Mouse (Mus musculus): Measurements from ENCODE around the gene Cd81. TPM values are rescaled to one million over a fixed set of nuclear protein-coding genes. Genes with fewer than 3 reads are reported as not detected.
A peak's percentile ranks its signal among the peaks of the same experiment; 100 is the strongest.

The Cd81 gene
- total RNA-seq (2014; rRNA removed; ENCODE audit: low replicate concordance) (1,221 and 1,316 TPM in 2 replicates), polyA plus RNA-seq (2015; fragmentation: Nextera tagmentation; extraction: Ambion mirVana) (793 and 811 TPM in 2 replicates)

- TF ChIP-seq CTCF (IDR thresholded peaks at IDR 0.05; ENCODE audit: low read depth) = no peak
- TF ChIP-seq EP300 (IDR thresholded peaks at IDR 0.05; ENCODE audit: low read depth) = peak; percentile 56; the same call in 1 of the 2 replicates
- 0% methylated on average over 37 of the region's 37 CpGs for WGBS
- DNase-seq (ENCODE audit: low spot score) (peak; percentile 84), ATAC-seq (ENCODE audit: insufficient read depth, low read depth) (peak; percentile 81)
- H3K27ac ChIP-seq (ENCODE audit: low read depth) = peak within 1 kb of the TSS; percentile 99
- H3K9me3 ChIP-seq (replicated peaks; ENCODE audit: control insufficient read depth, low read length) = no peaks in the 10 kb centered on the region
- peaks cover 66% of the 10 kb centered on the region for H3K4me1 ChIP-seq (ENCODE audit: control insufficient read depth, insufficient read depth)
- no peaks in the 10 kb centered on the region for H3K27me3 ChIP-seq (ENCODE audit: control insufficient read depth, insufficient read depth, low read length)
- peak within 1 kb of the TSS; percentile 96 for H3K4me3 ChIP-seq (ENCODE audit: low read depth, low read length)
- peak within 1 kb of the TSS; percentile 99 for H3K9ac ChIP-seq (replicated peaks; ENCODE audit: low read depth, low read length)
- H3K4me2 ChIP-seq (ENCODE audit: low read depth, low read length) = peak within 1 kb of the TSS; percentile 97
- peaks cover 4% of the 10 kb centered on the region; the same call in 1 of the 2 replicates for H3K36me3 ChIP-seq (replicated peaks; ENCODE audit: control insufficient read depth, insufficient read depth, low read length)
Observed at GRCm38 (mm10) chr7:143052626-143053007, at the start of gene Cd81. TSS of gene Cd81 (plus strand) at chr7:143052739.

GRCm38 (mm10) chr7:143004727-143005343, 47.7 kb upstream of the Cd81 start, which contains the start of gene Tspan32:
TSS of gene Tspan32 (plus strand) at chr7:143005046.
- no peak for TF ChIP-seq EP300 (IDR thresholded peaks at IDR 0.05; ENCODE audit: low read depth)
- no peak for TF ChIP-seq CTCF (IDR thresholded peaks at IDR 0.05; ENCODE audit: low read depth)
- no peak for ATAC-seq (ENCODE audit: insufficient read depth, low read depth)
- Histone ChIP-seq H3K4me3 (ENCODE audit: low read depth, low read length) (no peak within 1 kb of the TSS; the same call in 1 of the 2 replicates), H3K4me1 (ENCODE audit: control insufficient read depth, insufficient read depth) (peaks cover 36% of the 10 kb centered on the region), H3K9me3 (replicated peaks; ENCODE audit: control insufficient read depth, low read length) (no peaks in the 10 kb centered on the region), H3K27me3 (ENCODE audit: control insufficient read depth, insufficient read depth, low read length) (no peaks in the 10 kb centered on the region), H3K4me2 (ENCODE audit: low read depth, low read length) (peak within 1 kb of the TSS; percentile 20; the same call in 1 of the 2 replicates), H3K27ac (ENCODE audit: low read depth) (peak within 1 kb of the TSS; percentile 28; the same call in 1 of the 2 replicates), H3K9ac (replicated peaks; ENCODE audit: low read depth, low read length) (peak within 1 kb of the TSS; percentile 30; the same call in 1 of the 2 replicates), H3K36me3 (replicated peaks; ENCODE audit: control insufficient read depth, insufficient read depth, low read length) (no peaks in the 10 kb centered on the region)
- no peak for DNase-seq (ENCODE audit: low spot score)
- WGBS = 71% methylated on average over 4 of the region's 4 CpGs

- WGBS = 82% methylated on average over 6 of the region's 6 CpGs
- peaks cover 37% of the 10 kb centered on the region for H3K4me1 ChIP-seq (ENCODE audit: control insufficient read depth, insufficient read depth)
- H3K4me3 ChIP-seq (ENCODE audit: low read depth, low read length) = peak overlapping the region; percentile 9; the same call in 1 of the 2 replicates
- H3K27ac ChIP-seq (ENCODE audit: low read depth) = peak overlapping the region; percentile 28; the same call in 1 of the 2 replicates
- ATAC-seq (ENCODE audit: insufficient read depth, low read depth) = no peak
- H3K4me2 ChIP-seq (ENCODE audit: low read depth, low read length) = peak overlapping the region; percentile 20; the same call in 1 of the 2 replicates
- no peaks in the 10 kb centered on the region for H3K27me3 ChIP-seq (ENCODE audit: control insufficient read depth, insufficient read depth, low read length)
- H3K36me3 ChIP-seq (replicated peaks; ENCODE audit: control insufficient read depth, insufficient read depth, low read length) = no peaks in the 10 kb centered on the region
- TF ChIP-seq CTCF (IDR thresholded peaks at IDR 0.05; ENCODE audit: low read depth) (no peak), EP300 (IDR thresholded peaks at IDR 0.05; ENCODE audit: low read depth) (no peak)
- no peaks in the 10 kb centered on the region for H3K9me3 ChIP-seq (replicated peaks; ENCODE audit: control insufficient read depth, low read length)
- DNase-seq (ENCODE audit: low spot score) = no peak
- peak overlapping the region; percentile 30; the same call in 1 of the 2 replicates for H3K9ac ChIP-seq (replicated peaks; ENCODE audit: low read depth, low read length)
Observed at GRCm38 (mm10) chr7:143005344-143006096, 47.0 kb upstream of the Cd81 start.

GRCm38 (mm10) chr7:143006097-143006755, 46.3 kb upstream of the Cd81 start:
- peak overlapping the region; percentile 20; the same call in 1 of the 2 replicates for H3K4me2 ChIP-seq (ENCODE audit: low read depth, low read length)
- 62% methylated on average over 2 of the region's 2 CpGs for WGBS
- H3K27ac ChIP-seq (ENCODE audit: low read depth) = no peak overlapping the region
- no peaks in the 10 kb centered on the region for H3K27me3 ChIP-seq (ENCODE audit: control insufficient read depth, insufficient read depth, low read length)
- H3K9me3 ChIP-seq (replicated peaks; ENCODE audit: control insufficient read depth, low read length) = no peaks in the 10 kb centered on the region
- TF ChIP-seq EP300 (IDR thresholded peaks at IDR 0.05; ENCODE audit: low read depth) (no peak), CTCF (IDR thresholded peaks at IDR 0.05; ENCODE audit: low read depth) (no peak)
- H3K9ac ChIP-seq (replicated peaks; ENCODE audit: low read depth, low read length) = 0 out of 2 replicates have a peak overlapping the region, but pooled peaks have one; percentile 30
- no peaks in the 10 kb centered on the region for H3K36me3 ChIP-seq (replicated peaks; ENCODE audit: control insufficient read depth, insufficient read depth, low read length)
- peaks cover 38% of the 10 kb centered on the region for H3K4me1 ChIP-seq (ENCODE audit: control insufficient read depth, insufficient read depth)
- DNase-seq (ENCODE audit: low spot score) = peak; percentile 16
- no peak for ATAC-seq (ENCODE audit: insufficient read depth, low read depth)
- peak overlapping the region; percentile 9; the same call in 1 of the 2 replicates for H3K4me3 ChIP-seq (ENCODE audit: low read depth, low read length)

All from heart, postnatal 0 days (tissue).